Mouse (Mus musculus) midbrain, embryonic 15.5 days (tissue): ENCODE measurements around the gene Shisa7. TPM values are rescaled to one million over a fixed set of nuclear protein-coding genes. Genes with fewer than 3 reads are reported as not detected.
"Not testable (repeated sequence)": the region's sequence is repeated elsewhere in the genome, so short reads cannot be mapped to it uniquely, and the experiment has no call there.

ENCODE experiments used
- ATAC-seq: fragments of 200-750 bp; cut with Nextera tagmentation; replicated peaks from 2 replicates; pipeline ENCODE4 v1.8.0; 2017; ENCODE audit warnings: moderate TSS enrichment
- H3K27ac ChIP-seq: fragments of 300-500 bp; sonication (generic); 2 replicates; pipeline ENCODE4 v1.5.1; 2015; ENCODE audit warnings: mild to moderate bottlenecking, inconsistent platforms
- H3K27me3 ChIP-seq: fragments of 300-500 bp; sonication (generic); replicated peaks from 2 replicates; pipeline ENCODE4 v1.6.1; 2015; ENCODE audit warnings: inconsistent platforms
- H3K36me3 ChIP-seq: fragments of 300-500 bp; sonication (generic); replicated peaks from 2 replicates; pipeline ENCODE4 v1.6.1; 2015; ENCODE audit warnings: inconsistent platforms
- H3K4me1 ChIP-seq: fragments of 300-500 bp; sonication (generic); 2 replicates; pipeline ENCODE4 v1.6.1; 2015; ENCODE audit warnings: inconsistent platforms
- H3K4me2 ChIP-seq: fragments of 300-500 bp; sonication (generic); 2 replicates; pipeline ENCODE4 v1.6.1; 2015; ENCODE audit warnings: inconsistent platforms, mild to moderate bottlenecking, moderate library complexity
- H3K4me3 ChIP-seq: fragments of 300-500 bp; sonication (generic); 2 replicates; pipeline ENCODE4 v1.5.1; 2015; ENCODE audit warnings: mild to moderate bottlenecking, inconsistent platforms
- H3K9ac ChIP-seq: fragments of 300-500 bp; sonication (generic); 2 replicates; pipeline ENCODE4 v1.6.1; 2015; ENCODE audit warnings: mild to moderate bottlenecking, inconsistent platforms
- H3K9me3 ChIP-seq: fragments of 300-500 bp; sonication (generic); 2 replicates; pipeline ENCODE4 v1.6.1; 2016; ENCODE audit warnings: inconsistent platforms
- WGBS: fragments of 180-500 bp; shearing (Covaris S2); methylation state at CpG from one replicate; pipeline ENCODE4 v1.1.7; 2015; ENCODE audit warnings: mixed read lengths; 5-methylcytosine and 5-hydroxymethylcytosine counted together
- polyA plus RNA-seq: library from polyadenylated mRNA; unstranded; fragments of >200 nt; fragmentation: Nextera tagmentation; extraction: Ambion mirVana; gene quantifications from 2 replicates; pipeline ENCODE4 v1.2.1, GENCODE M21; 2015

The Shisa7 gene
- 15.3 and 16.6 TPM in 2 replicates for polyA plus RNA-seq

- H3K4me1 ChIP-seq = peaks cover 29% of the 10 kb centered on the region
- peak within 1 kb of the TSS; percentile 76 for H3K9ac ChIP-seq
- WGBS = 1% methylated on average over 40 of the region's 41 CpGs
- no peaks in the 10 kb centered on the region for H3K36me3 ChIP-seq
- ATAC-seq = peak; percentile 81
- H3K27me3 ChIP-seq = no peaks in the 10 kb centered on the region
- no peaks in the 10 kb centered on the region for H3K9me3 ChIP-seq
- H3K27ac ChIP-seq = peak within 1 kb of the TSS; percentile 90
- H3K4me2 ChIP-seq = peak within 1 kb of the TSS; percentile 85
- peak within 1 kb of the TSS; percentile 81 for H3K4me3 ChIP-seq
Observed at GRCm38 (mm10) chr7:4844245-4844916, at the start of gene Shisa7. TSS of gene Shisa7 (minus strand) at chr7:4844696.

GRCm38 (mm10) chr7:4886680-4887079 lies 42.2 kb upstream of the Shisa7 start:
- H3K4me1 ChIP-seq = no peaks in the 10 kb centered on the region
- WGBS = 80% methylated on average over 4 of the region's 4 CpGs
- no peak overlapping the region for H3K9ac ChIP-seq
- H3K4me2 ChIP-seq = no peak overlapping the region
- H3K4me3 ChIP-seq = no peak overlapping the region
- no peaks in the 10 kb centered on the region for H3K9me3 ChIP-seq
- H3K27ac ChIP-seq = no peak overlapping the region
- ATAC-seq = no peak
- no peaks in the 10 kb centered on the region for H3K27me3 ChIP-seq
- H3K36me3 ChIP-seq = no peaks in the 10 kb centered on the region

DNA sequence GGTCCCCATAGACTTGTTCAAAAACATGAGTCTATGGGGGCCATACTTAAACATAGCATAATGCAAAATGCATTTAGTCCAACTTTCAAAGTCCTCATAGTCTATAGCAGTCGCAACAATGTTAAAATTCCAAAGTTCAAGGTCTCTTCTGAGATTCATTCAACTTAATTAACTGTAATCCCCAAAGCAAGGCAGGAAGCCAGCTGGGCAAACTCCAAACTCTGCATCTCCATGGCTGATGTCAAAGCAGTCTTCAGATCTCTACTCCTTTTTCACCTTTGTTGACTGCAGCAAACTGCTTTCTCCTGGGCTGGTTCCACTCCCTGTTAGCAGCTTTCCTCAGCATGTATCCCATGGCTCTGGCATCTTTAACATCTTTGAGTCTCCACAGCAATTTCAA lies 34.5 kb upstream of the Shisa7 start:
- ATAC-seq, H3K4me3 ChIP-seq, H3K4me2 ChIP-seq, H3K36me3 ChIP-seq, H3K27me3 ChIP-seq, H3K27ac ChIP-seq, H3K9me3 ChIP-seq, H3K9ac ChIP-seq: not testable (repeated sequence)
- peaks cover 15% of the 10 kb centered on the region for H3K4me1 ChIP-seq
- 83% methylated on average over 1 of the region's 1 CpGs for WGBS

DNA sequence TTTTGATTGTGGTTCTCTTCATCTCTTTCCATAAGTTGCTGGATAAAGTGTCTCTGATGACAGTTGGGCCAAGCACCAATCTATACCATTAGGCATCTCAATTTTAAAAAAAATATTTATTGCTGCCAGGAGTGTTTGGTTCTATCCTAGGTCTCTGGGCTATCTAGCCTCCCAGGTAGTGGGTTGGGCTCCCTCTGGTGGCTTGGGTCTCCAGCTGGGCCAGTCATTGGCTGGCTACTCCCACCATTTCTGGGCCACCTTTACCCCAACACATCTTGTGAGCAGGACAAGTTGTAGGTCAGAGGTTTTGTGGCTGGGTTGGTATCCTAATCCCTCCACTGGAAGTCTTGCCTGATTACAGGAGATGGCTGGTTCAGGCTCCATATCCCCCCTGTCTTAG lies 33.7 kb upstream of the Shisa7 start:
- H3K4me2 ChIP-seq = no peak overlapping the region
- no peak overlapping the region for H3K27ac ChIP-seq
- no peak overlapping the region for H3K9ac ChIP-seq
- H3K9me3 ChIP-seq = no peaks in the 10 kb centered on the region
- peaks cover 15% of the 10 kb centered on the region for H3K4me1 ChIP-seq
- no peaks in the 10 kb centered on the region for H3K36me3 ChIP-seq
- H3K4me3 ChIP-seq = no peak overlapping the region
- ATAC-seq = no peak
- 0 out of 2 replicates have a peak, but pooled peaks cover 3% of the 10 kb centered on the region for H3K27me3 ChIP-seq

DNA sequence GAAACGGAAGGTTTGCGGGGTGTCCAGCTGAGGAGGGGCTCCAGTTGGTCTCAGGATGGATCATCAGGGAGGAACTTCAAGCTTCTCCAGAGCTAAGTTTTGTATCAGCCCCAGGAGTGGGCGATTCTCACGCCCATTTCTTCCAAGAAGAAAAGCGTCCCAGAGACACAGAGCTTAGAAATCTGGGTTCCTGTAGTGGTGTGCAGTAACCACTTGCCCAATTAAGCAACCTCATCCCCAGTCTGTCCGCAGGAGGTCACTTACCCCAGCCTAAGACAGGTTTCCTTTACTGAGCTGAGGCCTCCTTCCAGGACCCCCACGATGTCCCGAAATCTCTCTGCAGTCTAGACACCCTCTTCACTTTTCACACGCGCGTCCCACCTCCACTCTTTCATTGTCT lies 32.7 kb upstream of the Shisa7 start:
- peak overlapping the region; percentile 93 for H3K4me2 ChIP-seq
- peak; percentile 43 for ATAC-seq
- no peak overlapping the region; the same call in 1 of the 2 replicates for H3K27ac ChIP-seq
- H3K27me3 ChIP-seq = 0 out of 2 replicates have a peak, but pooled peaks cover 3% of the 10 kb centered on the region
- H3K9ac ChIP-seq = peak overlapping the region; percentile 49
- WGBS = 8% methylated on average over 11 of the region's 11 CpGs
- H3K36me3 ChIP-seq = no peaks in the 10 kb centered on the region
- peak overlapping the region; percentile 65 for H3K4me3 ChIP-seq
- peaks cover 15% of the 10 kb centered on the region for H3K4me1 ChIP-seq
- no peaks in the 10 kb centered on the region for H3K9me3 ChIP-seq

DNA sequence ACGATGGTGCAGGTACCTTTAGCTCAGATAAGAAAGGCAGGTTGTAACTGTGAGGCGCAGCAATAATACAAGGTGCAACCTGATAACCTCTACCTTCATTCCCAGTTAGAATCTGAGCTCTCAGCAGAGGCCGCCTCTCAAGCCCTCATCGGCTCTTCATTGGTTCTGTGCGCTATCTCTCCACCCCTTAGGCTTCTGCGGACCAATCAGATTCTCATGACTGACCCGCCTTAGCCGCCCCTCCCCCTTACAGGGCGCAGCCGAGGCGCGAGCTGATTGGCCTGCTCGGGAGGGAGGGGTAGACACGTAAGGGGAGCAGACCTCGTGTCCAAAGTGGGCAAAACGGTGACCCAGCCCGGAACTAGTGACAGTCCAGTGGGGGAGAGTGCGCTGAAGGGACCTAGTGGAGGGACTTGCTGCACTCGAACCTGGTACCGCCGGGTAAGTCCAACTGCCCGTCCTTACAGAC lies 32.3 kb upstream of the Shisa7 start, which contains the start of gene Isoc2a:
Gene Isoc2a, plus strand, starts transcription at position 401 of the 469 bp plus-strand sequence.
- H3K4me3 ChIP-seq = peak within 1 kb of the TSS; percentile 65
- H3K36me3 ChIP-seq = no peaks in the 10 kb centered on the region
- peaks cover 15% of the 10 kb centered on the region for H3K4me1 ChIP-seq
- H3K9ac ChIP-seq = peak within 1 kb of the TSS; percentile 49
- ATAC-seq = peak; percentile 100
- 0% methylated on average over 22 of the region's 22 CpGs for WGBS
- H3K27ac ChIP-seq = peak within 1 kb of the TSS; percentile 68
- H3K9me3 ChIP-seq = no peaks in the 10 kb centered on the region
- peak within 1 kb of the TSS; percentile 93 for H3K4me2 ChIP-seq
- H3K27me3 ChIP-seq = 0 out of 2 replicates have a peak, but pooled peaks cover 3% of the 10 kb centered on the region

- ATAC-seq = no peak
- 61% methylated on average over 6 of the region's 6 CpGs for WGBS
- H3K27me3 ChIP-seq = no peaks in the 10 kb centered on the region
- H3K4me3 ChIP-seq = no peak within 1 kb of the TSS
- no peaks in the 10 kb centered on the region for H3K36me3 ChIP-seq
- no peak within 1 kb of the TSS for H3K4me2 ChIP-seq
- H3K27ac ChIP-seq = no peak within 1 kb of the TSS
- no peaks in the 10 kb centered on the region for H3K9me3 ChIP-seq
- no peak within 1 kb of the TSS for H3K9ac ChIP-seq
- H3K4me1 ChIP-seq = peaks cover 13% of the 10 kb centered on the region
Observed at GRCm38 (mm10) chr7:4870133-4870532, 25.6 kb upstream of the Shisa7 start, which contains the start of gene Isoc2b. TSS of gene Isoc2b (minus strand) at chr7:4870258.

DNA sequence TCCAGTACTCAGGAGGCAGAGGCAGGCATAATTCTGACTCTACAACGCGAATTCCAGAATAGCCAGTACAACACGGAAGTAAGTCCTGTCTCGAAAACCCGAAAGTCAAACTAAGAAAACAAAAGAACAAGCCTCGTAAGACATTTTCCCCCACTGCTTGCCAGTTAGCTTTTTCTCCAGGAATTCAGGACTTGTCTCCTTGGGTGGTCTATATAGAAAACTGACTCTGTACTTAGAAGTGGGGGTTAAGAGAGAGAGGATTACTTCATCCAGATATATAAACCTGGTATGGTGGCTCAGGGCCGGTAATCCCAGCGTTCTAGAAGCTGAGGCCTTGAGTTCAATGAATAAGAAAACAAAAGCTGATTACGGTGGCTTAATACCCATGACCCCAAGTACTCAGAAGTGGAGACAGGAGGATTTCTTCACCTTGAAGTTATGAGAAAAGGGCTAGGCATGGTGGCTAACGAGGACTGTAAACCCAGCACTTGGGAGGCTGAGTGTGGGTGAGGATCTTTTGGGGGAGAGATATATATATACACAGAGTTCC lies 22.2 kb upstream of the Shisa7 start:
- no peak for ATAC-seq
- H3K9me3 ChIP-seq = no peaks in the 10 kb centered on the region
- no peaks in the 10 kb centered on the region for H3K36me3 ChIP-seq
- H3K27me3 ChIP-seq = no peaks in the 10 kb centered on the region
- H3K27ac ChIP-seq = peak overlapping the region; percentile 71
- peak overlapping the region; percentile 57 for H3K4me3 ChIP-seq
- peak overlapping the region; percentile 39 for H3K9ac ChIP-seq
- H3K4me2 ChIP-seq = peak overlapping the region; percentile 69
- H3K4me1 ChIP-seq = peaks cover 13% of the 10 kb centered on the region
- 26% methylated on average over 10 of the region's 10 CpGs for WGBS

GRCm38 (mm10) chr7:4865579-4866493 lies 21.3 kb upstream of the Shisa7 start:
- 3% methylated on average over 40 of the region's 40 CpGs for WGBS
- Histone ChIP-seq H3K9me3 (no peaks in the 10 kb centered on the region), H3K9ac (peak overlapping the region; percentile 47)

GRCm38 (mm10) chr7:4865090-4865489 lies 20.6 kb upstream of the Shisa7 start:
- no peaks in the 10 kb centered on the region for H3K27me3 ChIP-seq
- no peaks in the 10 kb centered on the region for H3K36me3 ChIP-seq
- 50% methylated on average over 5 of the region's 5 CpGs for WGBS
- H3K4me2 ChIP-seq = peak overlapping the region; percentile 69
- H3K9me3 ChIP-seq = no peaks in the 10 kb centered on the region
- H3K4me3 ChIP-seq = peak overlapping the region; percentile 57
- ATAC-seq = no peak
- H3K4me1 ChIP-seq = peaks cover 13% of the 10 kb centered on the region
- H3K27ac ChIP-seq = no peak overlapping the region
- H3K9ac ChIP-seq = no peak overlapping the region

More at GRCm38 (mm10) chr7:4865579-4866493, 21.3 kb upstream of the Shisa7 start:
- no peaks in the 10 kb centered on the region for H3K27me3 ChIP-seq
- no peaks in the 10 kb centered on the region for H3K36me3 ChIP-seq
- peaks cover 13% of the 10 kb centered on the region for H3K4me1 ChIP-seq
- peak overlapping the region; percentile 57 for H3K4me3 ChIP-seq
- H3K4me2 ChIP-seq = peak overlapping the region; percentile 69
- ATAC-seq = peak; percentile 100
- peak overlapping the region; percentile 73 for H3K27ac ChIP-seq

DNA sequence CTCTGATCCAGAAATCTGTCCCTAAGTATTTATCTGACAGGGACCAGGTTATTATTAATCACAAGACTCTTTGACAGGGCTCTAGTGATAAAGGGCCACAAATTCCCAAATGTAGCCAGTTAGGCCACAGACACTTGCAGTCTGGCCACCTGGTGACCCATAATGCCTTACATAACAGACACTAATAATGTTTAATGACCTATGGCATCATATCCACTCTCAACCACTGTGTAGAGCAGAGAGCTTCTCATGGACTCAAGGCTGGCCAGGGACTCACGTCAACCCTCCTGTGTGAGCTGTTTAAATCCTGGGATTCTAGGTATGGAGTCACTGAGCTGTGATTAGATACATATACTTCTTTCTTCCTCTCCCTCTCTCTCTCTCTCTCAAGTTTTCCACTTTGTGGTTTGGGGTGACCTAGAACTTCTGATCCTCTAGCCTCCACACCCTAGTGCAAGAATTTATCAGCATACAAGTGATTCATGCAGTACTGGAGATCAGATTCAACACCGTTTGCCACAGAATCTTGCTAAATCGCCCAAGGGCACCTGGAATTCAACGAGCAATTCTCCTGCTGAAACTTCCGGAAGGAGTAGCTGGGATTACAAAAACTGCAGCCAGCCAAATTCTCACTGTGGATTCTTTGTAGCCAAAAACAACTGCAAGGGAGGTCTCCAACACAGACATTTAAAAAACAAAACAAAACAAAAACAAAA lies 19.8 kb upstream of the Shisa7 start:
- Histone ChIP-seq H3K36me3 (no peaks in the 10 kb centered on the region), H3K9me3 (no peaks in the 10 kb centered on the region), H3K4me2 (no peak overlapping the region), H3K9ac (no peak overlapping the region), H3K4me1 (peaks cover 13% of the 10 kb centered on the region), H3K27ac (no peak overlapping the region), H3K27me3 (no peaks in the 10 kb centered on the region), H3K4me3 (no peak overlapping the region)
- no peak for ATAC-seq
- 82% methylated on average over 5 of the region's 5 CpGs for whole genome bisulfite sequencing
